Mouse (Mus musculus) right cerebral cortex, adult 18-20 months (tissue): ENCODE measurements around the gene Vmn2r120.
"Not testable (repeated sequence)": the region's sequence is repeated elsewhere in the genome, so short reads cannot be mapped to it uniquely, and the experiment has no call there.

Experiments
- DNase-seq: peaks from one replicate; pipeline ENCODE4 v3.0.0; 2022; ENCODE audit warnings: mixed read lengths

Vmn2r120 gene

DNA sequence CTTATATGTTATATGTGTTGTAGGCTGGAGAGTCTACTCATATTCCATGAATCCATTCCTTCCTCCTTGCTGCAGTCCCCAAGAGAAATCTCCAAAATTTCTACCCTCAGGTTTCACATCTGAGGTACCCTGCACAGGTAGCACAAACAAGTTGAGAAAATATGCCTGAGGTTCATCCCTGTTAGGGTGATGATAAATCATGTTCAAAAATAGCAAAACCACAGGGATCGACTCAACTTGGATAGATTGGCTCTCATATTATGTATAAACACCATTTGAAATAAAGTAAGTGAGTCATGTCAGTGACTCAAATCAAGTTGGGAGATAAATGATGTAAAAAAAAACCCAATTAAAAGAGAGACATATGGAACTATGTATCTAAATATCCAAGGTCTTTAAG is at the start of gene Vmn2r120:
Gene Vmn2r120 (minus strand): TSS at position 101 of the 400 bp plus-strand sequence.
- no peak for DNase-seq

DNA sequence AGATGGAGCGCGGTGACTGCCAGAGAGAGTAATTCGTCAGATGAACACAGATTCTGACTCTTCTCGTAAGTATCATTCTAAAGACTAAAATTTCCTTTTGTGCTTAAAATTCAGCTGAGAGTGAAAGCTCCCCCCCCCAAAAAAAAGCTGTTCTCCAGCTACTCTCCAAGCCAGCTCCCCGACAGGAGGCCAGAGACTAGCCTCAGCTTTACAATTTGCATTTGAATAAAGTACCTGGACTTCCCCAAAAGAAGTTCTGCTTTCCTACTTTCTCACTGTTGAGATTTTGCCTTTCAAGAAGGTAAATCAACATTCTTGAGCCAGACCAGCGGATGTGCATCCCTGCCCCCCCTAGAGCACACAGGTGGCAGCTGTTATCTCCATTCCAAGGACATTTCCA is 42.0 kb upstream of the Vmn2r120 start:
- not testable (repeated sequence) for DNase-seq

DNA sequence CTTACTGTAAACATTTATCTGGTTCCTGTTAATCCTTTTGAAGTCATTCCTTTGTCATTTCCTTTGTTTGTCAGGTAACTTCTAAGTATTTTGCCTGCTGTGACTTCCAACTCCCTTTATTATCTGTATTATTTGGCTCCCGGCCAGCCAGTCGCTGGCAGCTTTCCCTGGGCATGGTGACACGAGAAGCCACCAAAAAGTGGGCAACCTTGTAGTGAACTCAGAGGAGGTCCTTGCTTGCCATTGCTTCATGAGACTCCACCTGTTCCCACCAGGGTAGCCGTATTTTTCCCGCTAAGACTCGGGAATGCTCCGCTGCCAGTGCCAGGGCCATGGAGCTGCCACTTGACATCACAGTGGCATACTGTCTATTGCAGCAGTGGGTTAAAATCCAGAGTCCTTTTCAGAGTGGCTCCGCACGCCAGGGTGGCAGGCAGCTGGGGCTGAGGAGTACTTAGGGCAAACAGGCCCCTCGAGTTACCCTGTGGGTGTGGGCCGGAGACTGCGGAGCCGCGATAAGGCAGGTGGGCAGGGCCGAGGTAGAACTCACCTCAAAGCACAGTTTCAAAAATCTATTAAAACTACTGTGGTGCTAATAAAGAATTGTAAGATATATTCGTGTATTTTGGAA is 28.9 kb upstream of the Vmn2r120 start:
- no peak for DNase-seq
